Mouse (Mus musculus) kidney, postnatal 0 days (tissue): Measurements from ENCODE around the gene Plekhg1. TPM values are rescaled to one million over a fixed set of nuclear protein-coding genes. Genes with fewer than 3 reads are reported as not detected.

Experiments
- ATAC-seq: fragments of 200-750 bp; cut with Nextera tagmentation; replicated peaks from 2 replicates; pipeline ENCODE4 v1.8.0; 2017; ENCODE audit warnings: low read depth, moderate number of reproducible peaks, moderate TSS enrichment, moderate library complexity; ENCODE audit not compliant: low FRiP score
- DNase-seq: peaks from one replicate; pipeline ENCODE4 v3.0.0-alpha.2; 2016; ENCODE audit warnings: low spot score
- H3K27ac ChIP-seq: fragments of 300-500 bp; sonication (generic); 2 replicates; pipeline ENCODE4 v1.5.1; 2014; ENCODE audit warnings: mild to moderate bottlenecking
- H3K27me3 ChIP-seq: fragments of 300-500 bp; sonication (generic); 2 replicates; pipeline ENCODE4 v1.6.1; 2014; ENCODE audit warnings: low read length, mixed read lengths; ENCODE audit not compliant: insufficient read depth
- H3K36me3 ChIP-seq: fragments of 300-500 bp; sonication (generic); 2 replicates; pipeline ENCODE4 v1.6.1; 2014; ENCODE audit warnings: low read length, mixed read lengths; ENCODE audit not compliant: insufficient read depth
- H3K4me1 ChIP-seq: fragments of 300-500 bp; sonication (generic); replicated peaks from 2 replicates; pipeline ENCODE4 v1.6.1; 2014; ENCODE audit warnings: antibody characterized with exemption, low read length, mixed read lengths; ENCODE audit not compliant: insufficient read depth
- H3K4me2 ChIP-seq: fragments of 300-500 bp; sonication (generic); 2 replicates; pipeline ENCODE4 v1.6.1; 2014; ENCODE audit warnings: mild to moderate bottlenecking, low read length, moderate library complexity, mixed read lengths
- H3K4me3 ChIP-seq: fragments of 300-500 bp; sonication (generic); replicated peaks from 2 replicates; pipeline ENCODE4 v1.5.1; 2014; ENCODE audit warnings: low read depth, low read length
- H3K9ac ChIP-seq: fragments of 300-500 bp; sonication (generic); 2 replicates; pipeline ENCODE4 v1.6.1; 2014; ENCODE audit warnings: low read depth, low read length
- H3K9me3 ChIP-seq: fragments of 300-500 bp; sonication (generic); replicated peaks from 2 replicates; pipeline ENCODE4 v1.6.1; 2016; ENCODE audit warnings: low read length, inconsistent platforms, mixed read lengths
- CTCF ChIP-seq: IDR thresholded peaks from 2 replicates; pipeline ENCODE4 v1.5.1; 2016; ENCODE audit warnings: antibody characterized with exemption, low read depth, mild to moderate bottlenecking, moderate library complexity
- WGBS: fragments of 180-500 bp; shearing (Covaris S2); extraction: QIAGEN DNeasy Blood & Tissue Kit; methylation state at CpG from one replicate; pipeline ENCODE4 v1.1.7; 2014; 5-methylcytosine and 5-hydroxymethylcytosine counted together
- polyA plus RNA-seq: library from polyadenylated mRNA; unstranded; fragments of >200 nt; fragmentation: Nextera tagmentation; extraction: Ambion mirVana; gene quantifications from 2 replicates; pipeline ENCODE4 v1.2.1, GENCODE M21; 2015

The Plekhg1 gene
- 7.9 and 8.9 TPM in 2 replicates for polyA plus RNA-seq

DNA sequence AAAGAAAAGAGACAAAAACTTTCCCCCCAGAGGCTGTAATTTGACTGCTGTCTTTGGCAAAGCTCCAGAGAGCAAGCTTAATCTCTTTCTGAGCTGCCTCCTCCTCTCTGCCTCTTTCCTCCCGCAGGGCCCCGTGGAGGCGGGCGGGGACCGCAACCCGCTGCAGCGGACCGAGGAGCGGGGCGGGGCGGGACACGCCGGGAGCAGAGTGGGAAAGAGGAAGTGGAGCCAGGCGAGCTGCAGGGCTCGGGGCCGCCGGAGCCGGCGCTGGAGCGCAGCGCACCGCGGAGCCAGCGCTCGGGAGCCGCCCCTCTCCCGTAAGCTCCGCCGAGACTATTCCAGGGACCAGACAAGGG is at the start of gene Plekhg1:
Plekhg1 (plus strand) TSS at position 217 of the 356 bp plus-strand sequence.
- H3K9ac ChIP-seq = peak within 1 kb of the TSS; percentile 84
- ATAC-seq (peak; percentile 93), DNase-seq (peak; percentile 96)
- H3K9me3 ChIP-seq = no peaks in the 10 kb centered on the region
- no peaks in the 10 kb centered on the region for H3K27me3 ChIP-seq
- TF ChIP-seq CTCF = peak; percentile 45
- no peaks in the 10 kb centered on the region for H3K36me3 ChIP-seq
- H3K4me3 ChIP-seq = peak within 1 kb of the TSS; percentile 68
- 0% methylated on average over 20 of the region's 29 CpGs for WGBS
- peak within 1 kb of the TSS; percentile 87 for H3K4me2 ChIP-seq
- H3K27ac ChIP-seq = peak within 1 kb of the TSS; percentile 97
- H3K4me1 ChIP-seq = no peaks in the 10 kb centered on the region

DNA sequence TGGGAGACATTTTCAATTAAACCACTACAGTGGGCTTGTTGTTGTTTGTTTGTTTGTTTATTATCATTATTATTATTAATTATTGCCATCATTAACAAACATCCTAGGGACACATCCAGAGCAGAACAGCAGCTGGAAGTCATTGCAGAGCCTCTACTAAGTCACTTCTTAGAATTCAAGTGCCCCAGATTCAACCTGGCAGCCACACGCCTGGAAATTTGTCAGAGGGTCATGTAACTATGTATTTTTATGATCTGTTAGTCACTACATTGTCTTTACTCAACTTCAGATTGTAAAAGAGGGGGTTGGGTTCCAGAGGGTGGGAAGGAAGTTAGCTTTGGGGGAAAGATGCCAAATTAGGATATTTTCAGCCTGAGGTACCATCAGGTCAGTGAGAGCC is 47.4 kb upstream of the Plekhg1 start:
- H3K4me2 ChIP-seq = no peak overlapping the region
- no peak overlapping the region for H3K9ac ChIP-seq
- no peaks in the 10 kb centered on the region for H3K36me3 ChIP-seq
- WGBS = 73% methylated on average over 1 of the region's 1 CpGs
- no peaks in the 10 kb centered on the region for H3K4me1 ChIP-seq
- H3K4me3 ChIP-seq = no peak overlapping the region
- ATAC-seq = no peak
- no peak overlapping the region for H3K27ac ChIP-seq
- no peaks in the 10 kb centered on the region for H3K9me3 ChIP-seq
- DNase-seq = no peak
- H3K27me3 ChIP-seq = no peaks in the 10 kb centered on the region
- no peak for TF ChIP-seq CTCF

DNA sequence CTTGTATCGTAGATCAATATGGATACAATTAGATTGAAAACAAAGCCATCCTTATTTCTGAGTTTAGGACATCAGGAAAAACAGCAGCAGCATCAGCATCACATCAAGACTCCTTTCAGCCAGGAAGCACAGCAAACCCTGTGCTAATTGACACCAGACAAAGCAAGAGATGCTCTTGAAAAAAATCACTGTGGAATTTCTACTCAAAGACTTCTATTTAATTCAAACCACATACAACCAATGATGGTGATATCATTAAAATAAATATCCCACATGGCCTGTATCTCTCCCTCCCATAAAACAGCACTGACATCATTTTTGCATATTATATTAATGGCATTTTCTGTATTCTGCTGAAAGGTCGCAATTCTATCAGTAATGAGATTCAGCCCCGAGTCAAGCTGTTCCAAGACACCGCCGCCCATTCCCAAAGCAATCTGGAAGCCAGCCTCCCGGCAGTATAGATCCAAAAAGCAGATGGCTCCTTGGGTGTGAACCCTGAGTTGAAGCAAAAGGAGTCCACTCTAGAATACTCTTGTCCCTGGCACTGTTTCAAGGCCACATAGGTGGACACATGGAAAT is 46.4 kb upstream of the Plekhg1 start:
- Histone ChIP-seq H3K4me2 (no peak overlapping the region), H3K27ac (no peak overlapping the region), H3K36me3 (no peaks in the 10 kb centered on the region), H3K9ac (no peak overlapping the region), H3K4me1 (no peaks in the 10 kb centered on the region), H3K27me3 (no peaks in the 10 kb centered on the region), H3K9me3 (no peaks in the 10 kb centered on the region), H3K4me3 (no peak overlapping the region)
- no peak for DNase-seq
- ATAC-seq = no peak
- no peak for TF ChIP-seq CTCF
- 76% methylated on average over 6 of the region's 6 CpGs for WGBS

DNA sequence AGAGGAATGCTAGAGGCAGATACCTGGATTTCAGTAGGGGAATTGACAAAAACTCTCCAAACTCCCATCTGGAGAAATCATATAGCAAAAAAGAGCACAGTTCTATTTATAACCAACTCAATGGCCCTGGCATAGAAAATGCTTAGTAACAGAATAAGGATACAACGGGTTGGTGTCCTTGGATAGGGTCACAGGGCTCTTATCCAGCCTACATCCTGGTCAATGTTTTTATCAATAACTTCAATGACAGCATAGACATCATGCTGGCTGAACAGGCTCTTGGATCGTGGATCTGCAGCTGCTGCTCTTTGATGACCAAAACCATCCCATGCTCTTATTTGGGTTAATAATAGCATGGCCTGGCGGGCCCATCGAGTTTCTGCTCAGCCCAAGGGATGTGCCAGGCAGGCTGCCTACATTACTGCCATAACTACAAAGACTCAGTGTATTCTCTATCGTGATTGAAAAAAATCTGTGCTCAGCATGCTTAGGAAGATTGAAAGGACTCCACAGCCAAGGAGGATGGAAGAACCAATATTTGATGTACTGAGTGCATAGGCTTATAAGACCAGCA is 44.7 kb upstream of the Plekhg1 start:
- no peaks in the 10 kb centered on the region for H3K4me1 ChIP-seq
- H3K27ac ChIP-seq = no peak overlapping the region
- H3K9me3 ChIP-seq = no peaks in the 10 kb centered on the region
- no peaks in the 10 kb centered on the region for H3K27me3 ChIP-seq
- no peak overlapping the region for H3K9ac ChIP-seq
- DNase-seq (no peak), ATAC-seq (no peak)
- WGBS = 94% methylated on average over 5 of the region's 5 CpGs
- H3K4me3 ChIP-seq = no peak overlapping the region
- TF ChIP-seq CTCF = no peak
- H3K4me2 ChIP-seq = no peak overlapping the region
- H3K36me3 ChIP-seq = no peaks in the 10 kb centered on the region

DNA sequence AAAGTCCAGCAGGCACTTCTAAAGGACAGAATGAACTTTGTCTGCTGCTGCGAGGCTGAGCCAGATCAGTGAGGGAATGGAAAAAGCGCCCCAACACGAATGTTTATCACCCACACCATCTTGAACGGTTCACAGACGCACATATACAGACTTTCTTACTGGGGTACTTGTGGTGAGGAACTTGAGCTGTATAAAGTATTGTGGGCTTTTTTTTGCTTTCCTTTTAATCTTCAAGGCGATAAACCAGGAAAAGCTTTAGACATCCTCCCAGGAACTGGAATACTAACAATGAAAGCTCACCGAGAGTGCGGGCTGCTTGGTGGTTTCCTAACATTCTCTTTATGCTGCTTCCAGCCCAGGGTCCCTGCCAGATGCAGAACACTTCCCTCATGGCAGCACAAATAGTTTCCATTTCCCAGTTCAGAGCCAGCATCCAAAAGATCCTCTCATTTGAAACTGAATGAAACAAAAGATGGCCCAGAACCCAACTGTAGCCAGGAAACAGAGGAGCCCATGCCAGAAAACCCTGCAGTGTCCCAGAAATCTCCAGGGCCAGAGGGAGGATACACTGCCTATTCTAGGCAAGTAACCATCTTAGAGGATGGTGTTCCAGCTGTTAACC is 43.3 kb upstream of the Plekhg1 start:
- Histone ChIP-seq H3K27me3 (no peaks in the 10 kb centered on the region), H3K36me3 (no peaks in the 10 kb centered on the region), H3K9me3 (no peaks in the 10 kb centered on the region), H3K9ac (no peak overlapping the region), H3K4me1 (no peaks in the 10 kb centered on the region), H3K4me3 (no peak overlapping the region), H3K27ac (no peak overlapping the region; the same call in 1 of the 2 replicates), H3K4me2 (0 out of 2 replicates have a peak overlapping the region, but pooled peaks have one; percentile 2)
- no peak for TF ChIP-seq CTCF
- WGBS = 50% methylated on average over 8 of the region's 8 CpGs
- no peak for DNase-seq
- no peak for ATAC-seq

DNA sequence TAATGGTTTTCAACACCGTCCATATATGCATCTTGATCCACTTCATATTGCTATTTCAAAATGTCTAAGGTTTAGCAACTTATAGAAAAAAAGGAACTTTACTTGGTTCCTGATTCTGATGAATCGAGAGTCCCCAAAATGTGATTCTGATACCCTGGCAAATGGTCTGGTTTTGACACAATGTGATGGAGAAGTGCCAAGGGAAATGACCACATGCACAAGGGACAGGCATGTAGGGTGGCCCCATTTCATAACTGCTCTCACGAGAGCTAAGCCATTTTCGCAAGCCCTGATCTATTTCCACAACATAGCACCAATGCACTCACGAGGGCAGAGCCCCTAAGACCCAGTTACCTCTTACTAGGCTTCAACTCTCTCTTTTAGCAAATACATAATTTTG is 42.7 kb upstream of the Plekhg1 start:
- WGBS = 82% methylated on average over 5 of the region's 5 CpGs
- Histone ChIP-seq H3K36me3 (no peaks in the 10 kb centered on the region), H3K4me2 (no peak overlapping the region), H3K9ac (no peak overlapping the region), H3K4me1 (no peaks in the 10 kb centered on the region), H3K9me3 (no peaks in the 10 kb centered on the region), H3K27me3 (no peaks in the 10 kb centered on the region), H3K27ac (no peak overlapping the region), H3K4me3 (no peak overlapping the region)
- ATAC-seq (no peak), DNase-seq (no peak)
- no peak for TF ChIP-seq CTCF
